Mouse (Mus musculus): ENCODE measurements around the gene Pspn. TPM values are rescaled to one million over a fixed set of nuclear protein-coding genes. Genes with fewer than 3 reads are reported as not detected.

The Pspn gene
- polyA plus RNA-seq, 1 experiment from 2014 or later: not detected

DNA sequence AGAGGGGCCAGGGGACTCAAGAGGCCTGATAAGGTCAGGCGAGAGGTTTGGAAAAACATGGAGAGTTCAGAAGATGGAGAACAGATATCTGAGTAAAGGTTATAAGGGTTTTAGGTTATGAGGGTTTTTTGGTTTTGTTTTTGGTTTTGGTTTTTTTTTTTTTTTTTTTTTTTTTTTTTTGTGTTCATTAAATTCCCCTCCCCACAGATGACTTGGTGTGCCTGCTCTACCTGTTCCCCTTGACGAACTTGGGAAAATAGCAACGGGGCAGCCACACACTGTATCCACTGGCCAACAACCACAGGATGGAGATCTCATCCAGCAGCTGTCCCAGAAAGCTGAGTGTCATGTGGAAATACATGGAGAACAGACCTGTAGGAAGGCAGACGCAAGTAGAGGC is 41.2 kb downstream of the Pspn start:
- no peak overlapping the region for H3K4me2 ChIP-seq (ENCODE audit: low read length)
- no peak overlapping the region for H3K4me3 ChIP-seq (ENCODE audit: control insufficient read depth in 1 of 2, insufficient read depth in 1 of 2, low read depth in 1 of 2, low read length in 2 of 2)
- no peaks in the 10 kb centered on the region for H3K4me1 ChIP-seq (ENCODE audit: control insufficient read depth in 2 of 2, insufficient read depth in 2 of 2, low read length in 2 of 2)
- WGBS: 58% methylated on average over 4 of the region's 4 CpGs
- H3K27ac ChIP-seq (replicated peaks in 1 of 2; ENCODE audit: control insufficient read depth in 1 of 2, insufficient read depth in 1 of 2, low read depth in 2 of 2, low read length in 2 of 2): no peak overlapping the region
- no peaks in the 10 kb centered on the region for H3K27me3 ChIP-seq (ENCODE audit: control insufficient read depth, insufficient read depth, low read length)
- H3K9me3 ChIP-seq (ENCODE audit: control insufficient read depth, low read length): no peaks in the 10 kb centered on the region
- ATAC-seq (ENCODE audit: insufficient number of reproducible peaks, insufficient read depth, low FRiP score, low read depth): no peak
- no peak overlapping the region for H3K9ac ChIP-seq (ENCODE audit: low read length)
- no peaks in the 10 kb centered on the region for H3K36me3 ChIP-seq (ENCODE audit: control insufficient read depth, insufficient read depth, low read length)

- H3K4me3 ChIP-seq (ENCODE audit: control insufficient read depth in 1 of 2, insufficient read depth in 1 of 2, low read depth in 1 of 2, low read length in 2 of 2): no peak overlapping the region
- no peak; the same call in 1 of the 2 replicates for ATAC-seq (ENCODE audit: insufficient number of reproducible peaks, insufficient read depth, low FRiP score, low read depth)
- H3K9ac ChIP-seq (ENCODE audit: low read length): no peak overlapping the region
- H3K27me3 ChIP-seq (ENCODE audit: control insufficient read depth, insufficient read depth, low read length): no peaks in the 10 kb centered on the region
- whole genome bisulfite sequencing: 18% methylated on average over 11 of the region's 11 CpGs
- H3K4me2 ChIP-seq (ENCODE audit: low read length): no peak overlapping the region
- no peaks in the 10 kb centered on the region for H3K9me3 ChIP-seq (ENCODE audit: control insufficient read depth, low read length)
- no peaks in the 10 kb centered on the region for H3K4me1 ChIP-seq (ENCODE audit: control insufficient read depth in 2 of 2, insufficient read depth in 2 of 2, low read length in 2 of 2)
- H3K36me3 ChIP-seq (ENCODE audit: control insufficient read depth, insufficient read depth, low read length): no peaks in the 10 kb centered on the region
- no peak overlapping the region for H3K27ac ChIP-seq (replicated peaks in 1 of 2; ENCODE audit: control insufficient read depth in 1 of 2, insufficient read depth in 1 of 2, low read depth in 2 of 2, low read length in 2 of 2)
These were observed 41.9 kb downstream of the Pspn start for GRCm38 (mm10) chr17:56957763-56958429.

GRCm38 (mm10) chr17:56954871-56955270 is 44.9 kb downstream of the Pspn start:
- no peak for ATAC-seq (ENCODE audit: insufficient number of reproducible peaks, insufficient read depth, low FRiP score, low read depth)
- Histone ChIP-seq H3K27me3 (ENCODE audit: control insufficient read depth, insufficient read depth, low read length) (no peaks in the 10 kb centered on the region), H3K27ac (replicated peaks in 1 of 2; ENCODE audit: control insufficient read depth in 1 of 2, insufficient read depth in 1 of 2, low read depth in 2 of 2, low read length in 2 of 2) (no peak overlapping the region), H3K4me2 (ENCODE audit: low read length) (no peak overlapping the region), H3K4me3 (ENCODE audit: control insufficient read depth in 1 of 2, insufficient read depth in 1 of 2, low read depth in 1 of 2, low read length in 2 of 2) (no peak overlapping the region), H3K9me3 (ENCODE audit: control insufficient read depth, low read length) (no peaks in the 10 kb centered on the region), H3K4me1 (ENCODE audit: control insufficient read depth in 2 of 2, insufficient read depth in 2 of 2, low read length in 2 of 2) (no peaks in the 10 kb centered on the region), H3K36me3 (ENCODE audit: control insufficient read depth, insufficient read depth, low read length) (no peaks in the 10 kb centered on the region), H3K9ac (ENCODE audit: low read length) (no peak overlapping the region)
- WGBS: 74% methylated on average over 7 of the region's 7 CpGs

GRCm38 (mm10) chr17:56952639-56953038 is 47.2 kb downstream of the Pspn start:
- Histone ChIP-seq H3K4me2 (ENCODE audit: low read length) (no peak overlapping the region), H3K4me1 (ENCODE audit: control insufficient read depth in 2 of 2, insufficient read depth in 2 of 2, low read length in 2 of 2) (no peaks in the 10 kb centered on the region), H3K9ac (ENCODE audit: low read length) (no peak overlapping the region), H3K27me3 (ENCODE audit: control insufficient read depth, insufficient read depth, low read length) (no peaks in the 10 kb centered on the region), H3K27ac (replicated peaks in 1 of 2; ENCODE audit: control insufficient read depth in 1 of 2, insufficient read depth in 1 of 2, low read depth in 2 of 2, low read length in 2 of 2) (no peak overlapping the region), H3K4me3 (ENCODE audit: control insufficient read depth in 1 of 2, insufficient read depth in 1 of 2, low read depth in 1 of 2, low read length in 2 of 2) (no peak overlapping the region), H3K9me3 (ENCODE audit: control insufficient read depth, low read length) (0 out of 2 replicates have a peak, but pooled peaks cover under 1% of the 10 kb centered on the region), H3K36me3 (ENCODE audit: control insufficient read depth, insufficient read depth, low read length) (no peaks in the 10 kb centered on the region)
- no peak for ATAC-seq (ENCODE audit: insufficient number of reproducible peaks, insufficient read depth, low FRiP score, low read depth)
- WGBS: 87% methylated on average over 1 of the region's 1 CpGs

DNA sequence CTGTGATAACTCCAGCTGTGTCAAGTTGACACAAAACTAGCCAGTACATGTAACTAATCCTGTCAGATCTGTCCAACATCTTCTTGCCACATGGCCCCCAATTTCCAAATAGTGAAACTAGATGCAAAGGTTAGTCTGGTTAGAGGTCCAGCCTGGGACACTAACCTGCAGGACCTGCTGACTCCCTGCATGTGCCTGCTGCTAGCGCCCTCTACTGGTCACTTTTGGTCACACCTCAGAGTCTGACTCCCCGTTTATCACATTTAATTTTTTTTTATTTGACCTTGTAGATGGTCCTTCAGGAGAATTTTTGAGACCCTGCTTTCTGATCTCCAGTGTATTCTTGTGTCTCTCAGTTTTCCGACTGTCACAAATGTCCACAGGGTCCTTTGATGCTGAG is 48.9 kb downstream of the Pspn start:
- Histone ChIP-seq H3K9ac (ENCODE audit: low read length) (no peak overlapping the region), H3K4me1 (ENCODE audit: control insufficient read depth in 2 of 2, insufficient read depth in 2 of 2, low read length in 2 of 2) (no peaks in the 10 kb centered on the region), H3K36me3 (ENCODE audit: control insufficient read depth, insufficient read depth, low read length) (no peaks in the 10 kb centered on the region), H3K4me3 (ENCODE audit: control insufficient read depth in 1 of 2, insufficient read depth in 1 of 2, low read depth in 1 of 2, low read length in 2 of 2) (no peak overlapping the region), H3K27ac (replicated peaks in 1 of 2; ENCODE audit: control insufficient read depth in 1 of 2, insufficient read depth in 1 of 2, low read depth in 2 of 2, low read length in 2 of 2) (no peak overlapping the region), H3K9me3 (ENCODE audit: control insufficient read depth, low read length) (peaks cover 7% of the 10 kb centered on the region; the same call in 1 of the 2 replicates), H3K27me3 (ENCODE audit: control insufficient read depth, insufficient read depth, low read length) (no peaks in the 10 kb centered on the region), H3K4me2 (ENCODE audit: low read length) (no peak overlapping the region)
- WGBS: 13% methylated on average over 3 of the region's 3 CpGs
- no peak for ATAC-seq (ENCODE audit: insufficient number of reproducible peaks, insufficient read depth, low FRiP score, low read depth)

Other genes starting within 250 kb of the Pspn start
- 31.0 and 31.5 TPM in 2 replicates for gene Nrtn, start 242.5 kb downstream of the Pspn start, polyA plus RNA-seq (2014; fragmentation: Nextera tagmentation; extraction: Ambion mirVana)
- gene Dus3l, start 235.3 kb downstream of the Pspn start, polyA plus RNA-seq (2014; fragmentation: Nextera tagmentation; extraction: Ambion mirVana): 28.8 and 31.3 TPM in 2 replicates
- gene Prr22, start 229.8 kb downstream of the Pspn start, polyA plus RNA-seq (2014; fragmentation: Nextera tagmentation; extraction: Ambion mirVana): 0.96 and 1.2 TPM in 2 replicates
- 4.3 and 5.0 TPM in 2 replicates for gene Rfx2, start 169.0 kb downstream of the Pspn start, polyA plus RNA-seq (2014; fragmentation: Nextera tagmentation; extraction: Ambion mirVana)
- gene Acsbg2, start 125.6 kb downstream of the Pspn start, polyA plus RNA-seq (2014; fragmentation: Nextera tagmentation; extraction: Ambion mirVana): not detected in 2 replicates
- 0.35 and 0.74 TPM in 2 replicates for gene 1700061G19Rik, start 124.5 kb downstream of the Pspn start, polyA plus RNA-seq (2014; fragmentation: Nextera tagmentation; extraction: Ambion mirVana)
- gene Mllt1, start 64.6 kb downstream of the Pspn start, polyA plus RNA-seq (2014; fragmentation: Nextera tagmentation; extraction: Ambion mirVana): 11.4 and 20.4 TPM in 2 replicates
- gene Acer1, start 17.9 kb downstream of the Pspn start, polyA plus RNA-seq (2014; fragmentation: Nextera tagmentation; extraction: Ambion mirVana): 0.16 TPM in 1 of 2 replicates, not detected in the other
- 120 and 128 TPM in 2 replicates for gene Clpp, start 9.7 kb downstream of the Pspn start, polyA plus RNA-seq (2014; fragmentation: Nextera tagmentation; extraction: Ambion mirVana)
- gene Alkbh7, start 2.7 kb downstream of the Pspn start, polyA plus RNA-seq (2014; fragmentation: Nextera tagmentation; extraction: Ambion mirVana): 54.9 and 55.7 TPM in 2 replicates
- gene Gtf2f1, start 11.3 kb upstream of the Pspn start, polyA plus RNA-seq (2014; fragmentation: Nextera tagmentation; extraction: Ambion mirVana): 29.2 and 31.0 TPM in 2 replicates
- gene Gm17949, start 11.5 kb upstream of the Pspn start, polyA plus RNA-seq (2014; fragmentation: Nextera tagmentation; extraction: Ambion mirVana): 0.34 TPM in 1 of 2 replicates, not detected in the other
- gene Khsrp, start 31.5 kb upstream of the Pspn start, polyA plus RNA-seq (2014; fragmentation: Nextera tagmentation; extraction: Ambion mirVana): 32.2 and 36.9 TPM in 2 replicates
- not detected in 2 replicates for gene Slc25a41, start 41.6 kb upstream of the Pspn start, polyA plus RNA-seq (2014; fragmentation: Nextera tagmentation; extraction: Ambion mirVana)
- 0.19 and 0.27 TPM in 2 replicates for gene Crb3, start 59.1 kb upstream of the Pspn start, polyA plus RNA-seq (2014; fragmentation: Nextera tagmentation; extraction: Ambion mirVana)
- 16.1 and 18.0 TPM in 2 replicates for gene Slc25a23, start 59.8 kb upstream of the Pspn start, polyA plus RNA-seq (2014; fragmentation: Nextera tagmentation; extraction: Ambion mirVana)
- 0.50 and 0.69 TPM in 2 replicates for gene Dennd1c, start 78.5 kb upstream of the Pspn start, polyA plus RNA-seq (2014; fragmentation: Nextera tagmentation; extraction: Ambion mirVana)
- gene Tubb4a, start 87.8 kb upstream of the Pspn start, polyA plus RNA-seq (2014; fragmentation: Nextera tagmentation; extraction: Ambion mirVana): 5.6 and 7.5 TPM in 2 replicates
- 1.9 and 2.8 TPM in 2 replicates for gene Tnfsf9, start 105.3 kb upstream of the Pspn start, polyA plus RNA-seq (2014; fragmentation: Nextera tagmentation; extraction: Ambion mirVana)
- gene Cd70, start 149.8 kb upstream of the Pspn start, polyA plus RNA-seq (2014; fragmentation: Nextera tagmentation; extraction: Ambion mirVana): not detected in 2 replicates
- not detected in 2 replicates for gene Tnfsf14, start 194.2 kb upstream of the Pspn start, polyA plus RNA-seq (2014; fragmentation: Nextera tagmentation; extraction: Ambion mirVana)
- 0.74 and 1.00 TPM in 2 replicates for gene C3, start 228.1 kb upstream of the Pspn start, polyA plus RNA-seq (2014; fragmentation: Nextera tagmentation; extraction: Ambion mirVana)
- 27.4 and 29.0 TPM in 2 replicates for gene Gpr108, start 248.4 kb upstream of the Pspn start, polyA plus RNA-seq (2014; fragmentation: Nextera tagmentation; extraction: Ambion mirVana)
- 32.9 and 33.0 TPM in 2 replicates for gene Trip10, start 249.4 kb upstream of the Pspn start, polyA plus RNA-seq (2014; fragmentation: Nextera tagmentation; extraction: Ambion mirVana)